Mouse (Mus musculus): ENCODE results near the gene Mark1. TPM values are rescaled to one million over a fixed set of nuclear protein-coding genes. Genes with fewer than 3 reads are reported as not detected.

Gene Mark1
- total RNA-seq, 2 experiments from 2014 or later = 51.6 to 54.3 TPM

- DNase-seq = no peak
Measured at GRCm38 (mm10) chr1:184846973-184847372, 152.4 kb downstream of the Mark1 start.

Other genes starting within 250 kb of the Mark1 start
- gene Marc1, start 188.3 kb downstream of the Mark1 start, total RNA-seq (2021) = under 1 TPM in 1 of 2 experiments, not detected in 1; 0.25 TPM
- 100 to 1,000 TPM; 103 to 110 TPM for gene Marc2, start 153.1 kb downstream of the Mark1 start, total RNA-seq (2021)
- gene C130074G19Rik, start 116.4 kb downstream of the Mark1 start, total RNA-seq (2021) = 1 to 10 TPM; 7.0 to 8.1 TPM
- 10 to 100 TPM; 62.6 to 65.9 TPM for gene Rab3gap2, start 204.5 kb upstream of the Mark1 start, total RNA-seq (2021)

Measured in layer of hippocampus, postnatal 36 days (tissue).